8 mouse cellular contexts compared by ENCODE assay signal in the genomic region with DNA sequence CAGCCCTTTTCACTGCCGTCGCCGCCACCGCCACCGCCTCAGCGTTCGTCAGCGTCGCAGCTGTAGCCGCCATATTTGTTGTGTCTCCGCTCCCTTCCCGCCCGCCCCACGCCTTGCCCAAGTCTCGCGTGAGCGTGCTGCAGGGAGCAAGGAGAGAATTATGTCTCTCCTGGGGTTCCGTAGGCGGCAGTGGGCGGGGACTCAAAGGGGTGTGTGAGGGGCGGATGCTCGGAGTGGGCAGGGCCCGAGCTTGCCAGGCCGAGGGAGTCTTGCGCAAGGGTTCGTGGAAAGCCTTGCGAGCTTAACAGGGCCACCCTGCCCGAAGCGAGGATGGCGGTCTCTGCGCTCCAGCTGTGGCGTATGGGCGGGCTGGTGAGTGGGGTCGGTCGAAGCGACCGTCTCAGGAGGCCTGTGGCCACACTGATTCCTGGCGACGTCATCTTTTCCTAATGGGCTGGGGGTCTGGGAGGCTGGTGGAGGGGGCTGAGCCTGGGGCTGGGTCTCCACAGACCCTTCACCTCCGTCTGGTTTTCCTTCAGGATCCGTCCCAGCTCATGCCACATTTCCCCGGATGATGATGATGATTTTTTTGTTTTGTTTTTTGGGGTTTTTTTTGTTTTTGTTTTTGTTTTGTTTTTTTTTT. TPM values are rescaled to one million over a fixed set of nuclear protein-coding genes. Genes with fewer than 3 reads are reported as not detected.
DNase-seq lines count a peak whose midpoint lies in the region; ATAC-seq and TF ChIP-seq lines count a peak whose summit lies in the region.

A gene (minus strand): TSS at position 106 of the 643 bp plus-strand sequence.
A gene (plus strand): TSS at position 186 of the 643 bp plus-strand sequence.

- peaks cover 26% of the 10 kb centered on the region for H3K79me3 ChIP-seq in C2C12 (ENCODE audit: low read depth)

- H3ac ChIP-seq in C2C12 (ENCODE audit: control insufficient read depth, insufficient read length, low read depth) (peak within 1 kb of the TSS; percentile 72), myocyte (ENCODE audit: control insufficient read depth, insufficient read length) (peak within 1 kb of the TSS; percentile 92)

- under 1% methylated on average over 42 of the region's 42 CpGs for WGBS in heart, embryonic 11.5 days (ENCODE audit: insufficient replicate concordance)
- WGBS in kidney, embryonic 16.5 days = under 1% methylated on average over 42 of the region's 42 CpGs
- under 1% methylated on average over 42 of the region's 42 CpGs for WGBS in liver, adult 2 months

- DNase-seq in brain, embryonic 14.5 days (ENCODE audit: low read depth) = peak; percentile 99
- peak; percentile 94 for DNase-seq in liver, adult 2 months (ENCODE audit: extremely low read depth, low read depth, low spot score)
- peak; percentile 98 for DNase-seq in splenic B cell, adult 2 months (ENCODE audit: low read depth, low spot score)

- H3K79me2 ChIP-seq in C2C12 (ENCODE audit: control insufficient read depth, insufficient read depth) (peaks cover 35% of the 10 kb centered on the region), myocyte (ENCODE audit: control insufficient read depth, insufficient read depth) (peaks cover 37% of the 10 kb centered on the region)
- H3K79me2 ChIP-seq in liver, adult 2 months (ENCODE audit: control insufficient read depth, insufficient read depth, low read length) = peaks cover 18% of the 10 kb centered on the region

- peak within 1 kb of the TSS; percentile 54 for H3K27ac ChIP-seq in heart, embryonic 11.5 days (ENCODE audit: low read depth, low read length)
- peak within 1 kb of the TSS; percentile 81 for H3K27ac ChIP-seq in kidney, embryonic 16.5 days (ENCODE audit: low read length)
- peak within 1 kb of the TSS; percentile 70 for H3K27ac ChIP-seq in liver, adult 2 months (replicated peaks; ENCODE audit: insufficient read depth, low read depth, low read length)

- TF ChIP-seq POLR2A in brain, embryonic 14.5 days (IDR thresholded peaks at IDR 0.05; ENCODE audit: borderline replicate concordance, extremely low read depth, insufficient read depth, insufficient read length, poor library complexity, severe bottlenecking) = peak; percentile 54; the same call in 1 of the 2 replicates
- TF ChIP-seq POLR2A in liver, adult 2 months (IDR thresholded peaks at IDR 0.05; ENCODE audit: extremely low read depth, insufficient read depth, low read length) = peak; percentile 77; the same call in 1 of the 2 replicates
- peak; percentile 81 for TF ChIP-seq POLR2A in myocyte (IDR thresholded peaks at IDR 0.05; ENCODE audit: insufficient read length, low read depth)

- peak; percentile 98 for ATAC-seq in heart, embryonic 11.5 days (replicated peaks; ENCODE audit: insufficient number of reproducible peaks, low FRiP score, low TSS enrichment)
- peak; percentile 97 for ATAC-seq in kidney, embryonic 16.5 days (ENCODE audit: low FRiP score, low TSS enrichment)

- H3K4me3 ChIP-seq in C2C12 (ENCODE audit: insufficient read depth, poor library complexity, severe bottlenecking) (peak within 1 kb of the TSS; percentile 85), myocyte (peak within 1 kb of the TSS; percentile 94)
- peak within 1 kb of the TSS; percentile 78 for H3K4me3 ChIP-seq in erythroblast, embryonic 14.5 days (replicated peaks)
- peak within 1 kb of the TSS; percentile 99 for H3K4me3 ChIP-seq in heart, embryonic 11.5 days (ENCODE audit: low read depth, low read length)
- H3K4me3 ChIP-seq in kidney, embryonic 16.5 days (ENCODE audit: low read length) = peak within 1 kb of the TSS; percentile 85
- H3K4me3 ChIP-seq in liver, adult 2 months (ENCODE audit: insufficient read depth, low read depth, low read length) = peak within 1 kb of the TSS; percentile 81

- H3K27me3 ChIP-seq in C2C12 (ENCODE audit: control insufficient read depth, insufficient read depth, insufficient read length) (no peaks in the 10 kb centered on the region), myocyte (ENCODE audit: control insufficient read depth, insufficient read depth, insufficient read length) (no peaks in the 10 kb centered on the region)
- H3K27me3 ChIP-seq in erythroblast, embryonic 14.5 days (ENCODE audit: control insufficient read depth) = peaks cover 9% of the 10 kb centered on the region
- H3K27me3 ChIP-seq in heart, embryonic 11.5 days (ENCODE audit: control insufficient read depth, insufficient read depth, low read length) = no peaks in the 10 kb centered on the region
- no peaks in the 10 kb centered on the region for H3K27me3 ChIP-seq in kidney, embryonic 16.5 days (ENCODE audit: insufficient read depth, low read length)
- no peaks in the 10 kb centered on the region for H3K27me3 ChIP-seq in liver, adult 2 months (ENCODE audit: control insufficient read depth, insufficient read depth, low read length)
- no peaks in the 10 kb centered on the region for H3K27me3 ChIP-seq in splenic B cell, adult 2 months (ENCODE audit: control insufficient read depth, insufficient read depth, low read length, poor library complexity, severe bottlenecking)

- no peak for TF ChIP-seq CTCF in C2C12 (IDR thresholded peaks at IDR 0.05; ENCODE audit: control insufficient read depth, insufficient read depth, insufficient read length)
- TF ChIP-seq CTCF in brain, embryonic 14.5 days (IDR thresholded peaks at IDR 0.05; ENCODE audit: borderline replicate concordance, extremely low read depth, insufficient read depth, insufficient read length) = no peak
- TF ChIP-seq CTCF in liver, adult 2 months (IDR thresholded peaks at IDR 0.05; ENCODE audit: low read depth, low read length) = no peak

- H3K9ac ChIP-seq in heart, embryonic 11.5 days (ENCODE audit: low read depth, low read length) = peak within 1 kb of the TSS; percentile 98
- H3K9ac ChIP-seq in kidney, embryonic 16.5 days (replicated peaks; ENCODE audit: low read length) = peak within 1 kb of the TSS; percentile 94
- peak within 1 kb of the TSS; percentile 95 for H3K9ac ChIP-seq in liver, adult 2 months (ENCODE audit: low read depth, low read length)

- no peaks in the 10 kb centered on the region for H3K36me3 ChIP-seq in C2C12 (ENCODE audit: control insufficient read depth, insufficient read depth)
- H3K36me3 ChIP-seq in erythroblast, embryonic 14.5 days (ENCODE audit: control insufficient read depth) = peaks cover 17% of the 10 kb centered on the region
- no peaks in the 10 kb centered on the region for H3K36me3 ChIP-seq in heart, embryonic 11.5 days (ENCODE audit: control insufficient read depth, insufficient read depth, low read length)
- H3K36me3 ChIP-seq in kidney, embryonic 16.5 days (ENCODE audit: insufficient read depth, low read length) = no peaks in the 10 kb centered on the region
- H3K36me3 ChIP-seq in liver, adult 2 months (ENCODE audit: control insufficient read depth, insufficient read depth, low read length) = no peaks in the 10 kb centered on the region
- H3K36me3 ChIP-seq in myocyte (ENCODE audit: control insufficient read depth, insufficient read depth) = no peaks in the 10 kb centered on the region
- no peaks in the 10 kb centered on the region for H3K36me3 ChIP-seq in splenic B cell, adult 2 months (ENCODE audit: control insufficient read depth, insufficient read depth, low read length, poor library complexity, severe bottlenecking)

- no peaks in the 10 kb centered on the region for H3K9me3 ChIP-seq in erythroblast, embryonic 14.5 days (ENCODE audit: control insufficient read depth, low read length)
- H3K9me3 ChIP-seq in heart, embryonic 11.5 days (replicated peaks; ENCODE audit: control insufficient read depth, low read length) = no peaks in the 10 kb centered on the region
- no peaks in the 10 kb centered on the region for H3K9me3 ChIP-seq in kidney, embryonic 16.5 days (ENCODE audit: low read length)

- H3K4me1 ChIP-seq in erythroblast, embryonic 14.5 days (ENCODE audit: control insufficient read depth) = peaks cover 34% of the 10 kb centered on the region
- H3K4me1 ChIP-seq in heart, embryonic 11.5 days (ENCODE audit: control insufficient read depth, insufficient read depth, low read length) = peaks cover 10% of the 10 kb centered on the region
- H3K4me1 ChIP-seq in kidney, embryonic 16.5 days (ENCODE audit: insufficient read depth, low read length) = peaks cover 25% of the 10 kb centered on the region
- H3K4me1 ChIP-seq in liver, adult 2 months (ENCODE audit: control insufficient read depth, insufficient read depth, low read length) = peaks cover 12% of the 10 kb centered on the region

- peak within 1 kb of the TSS; percentile 77 for H3K4me2 ChIP-seq in heart, embryonic 11.5 days
- H3K4me2 ChIP-seq in kidney, embryonic 16.5 days (replicated peaks; ENCODE audit: low read depth, low read length) = peak within 1 kb of the TSS; percentile 71
- H3K4me2 ChIP-seq in myocyte (ENCODE audit: low read depth) = peak within 1 kb of the TSS; percentile 79

TF ChIP-seq in C2C12, 6 proteins besides CTCF, POLR2A, EP300 and RAD21:
- TF ChIP-seq CEBPB (IDR thresholded peaks at IDR 0.05; ENCODE audit: low read depth) (peak; percentile 98), MAX (IDR thresholded peaks at IDR 0.05) (peak; percentile 36), MYOG (IDR thresholded peaks at IDR 0.05; ENCODE audit: control insufficient read depth, extremely low read depth, insufficient read length) (no peak)

TF ChIP-seq in myocyte, 11 proteins besides CTCF, POLR2A, EP300 and RAD21 (continues in another document):
- TF ChIP-seq POLR2AphosphoS2 (IDR thresholded peaks at IDR 0.05; ENCODE audit: insufficient read length, low read depth) (peak; percentile 70), TCF12 (IDR thresholded peaks at IDR 0.05; ENCODE audit: insufficient read depth, poor library complexity, severe bottlenecking) (no peak), SRF (IDR thresholded peaks at IDR 0.05; ENCODE audit: control insufficient read depth, insufficient read length, low read depth) (peak; percentile 24), USF1 (IDR thresholded peaks at IDR 0.05; ENCODE audit: low read depth) (no peak), E2F4 (IDR thresholded peaks at IDR 0.05; ENCODE audit: insufficient read depth) (no peak)

RNA-seq across cellular contexts. Expression of the first gene that starts in this region (rescaled TPM):
- polyA plus RNA-seq in C2C12 (2012; fragmentation: generic; extraction: Trizol) (4.2 TPM), myocyte (2012; fragmentation: generic; extraction: Trizol) (4.3 TPM)
- 19.6 and 20.5 TPM in 2 replicates for polyA plus RNA-seq in brain, embryonic 14.5 days (2012; rRNA removed)
- polyA plus RNA-seq in erythroblast, embryonic 14.5 days (2012) = 1.7 and 2.3 TPM in 2 replicates
- polyA plus RNA-seq in heart, embryonic 11.5 days (2014; fragmentation: Nextera tagmentation; extraction: Ambion mirVana) = 15.1 TPM in 2 replicates
- polyA plus RNA-seq in kidney, embryonic 16.5 days (2015; fragmentation: Nextera tagmentation; extraction: Ambion mirVana) = 13.9 and 15.8 TPM in 2 replicates
- 3.8 and 4.9 TPM in 2 replicates for total RNA-seq in liver, adult 2 months (2014; rRNA removed)
- 2.0 and 3.4 TPM in 2 replicates for polyA plus RNA-seq in liver, adult 2 months (2012; rRNA removed)

RNA-seq across cellular contexts. Expression of the second gene that starts in this region (rescaled TPM):
- 3.5 TPM for polyA plus RNA-seq in C2C12 (2012; fragmentation: generic; extraction: Trizol)
- 21.3 and 29.4 TPM in 2 replicates for polyA plus RNA-seq in brain, embryonic 14.5 days (2012; rRNA removed)
- 0.08 and 0.17 TPM in 2 replicates for polyA plus RNA-seq in erythroblast, embryonic 14.5 days (2012)
- polyA plus RNA-seq in heart, embryonic 11.5 days (2014; fragmentation: Nextera tagmentation; extraction: Ambion mirVana) = 76.5 and 87.5 TPM in 2 replicates
- 110 and 115 TPM in 2 replicates for polyA plus RNA-seq in kidney, embryonic 16.5 days (2015; fragmentation: Nextera tagmentation; extraction: Ambion mirVana)
- 95.8 and 105 TPM in 2 replicates for total RNA-seq in liver, adult 2 months (2014; rRNA removed)
- 20.3 and 24.4 TPM in 2 replicates for polyA plus RNA-seq in liver, adult 2 months (2012; rRNA removed)
- 14.7 TPM for polyA plus RNA-seq in myocyte (2012; fragmentation: generic; extraction: Trizol)

Comparison
In these comparisons a context has a peak if more than half of its experiments do, and no peak if none do; other contexts are left out.
1. Peak in every context shown above with its lines: DNase-seq, ATAC-seq, H3K4me3 ChIP-seq and H3K27ac ChIP-seq.